Mouse (Mus musculus): ENCODE data around the gene Dohh. TPM values are rescaled to one million over a fixed set of nuclear protein-coding genes. Genes with fewer than 3 reads are reported as not detected.

Dohh gene
- polyA plus RNA-seq, 1 experiment from 2014 or later, result 71.3 TPM

GRCm38 (mm10) chr10:81417227-81418215, 33.3 kb downstream of the Dohh start:
- no peak for DNase-seq (ENCODE audit: low spot score)

GRCm38 (mm10) chr10:81418216-81419070, 34.2 kb downstream of the Dohh start:
- DNase-seq (ENCODE audit: low spot score), result no peak

GRCm38 (mm10) chr10:81419111-81419928, 35.1 kb downstream of the Dohh start:
- DNase-seq (ENCODE audit: low spot score), result no peak

- no peak for DNase-seq (ENCODE audit: low spot score)
These were observed 36.1 kb downstream of the Dohh start for GRCm38 (mm10) chr10:81420191-81420767.

- no peak for DNase-seq (ENCODE audit: low spot score)
These were observed 37.0 kb downstream of the Dohh start for GRCm38 (mm10) chr10:81421041-81421796.

GRCm38 (mm10) chr10:81421797-81422100, 37.5 kb downstream of the Dohh start:
- DNase-seq (ENCODE audit: low spot score), result no peak

GRCm38 (mm10) chr10:81422191-81422590, 38.0 kb downstream of the Dohh start:
- no peak for DNase-seq (ENCODE audit: low spot score)

- DNase-seq (ENCODE audit: low spot score), result no peak
These were observed 38.5 kb downstream of the Dohh start for GRCm38 (mm10) chr10:81422661-81423217.

- DNase-seq (ENCODE audit: low spot score), result no peak
These were observed 39.4 kb downstream of the Dohh start for GRCm38 (mm10) chr10:81423476-81424245.

GRCm38 (mm10) chr10:81424246-81425051, 40.2 kb downstream of the Dohh start:
- DNase-seq (ENCODE audit: low spot score), result no peak

GRCm38 (mm10) chr10:81425236-81425850, 41.1 kb downstream of the Dohh start:
- DNase-seq (ENCODE audit: low spot score), result no peak

GRCm38 (mm10) chr10:81426081-81426671, 41.9 kb downstream of the Dohh start:
- no peak for DNase-seq (ENCODE audit: low spot score)

GRCm38 (mm10) chr10:81426897-81427296, 42.7 kb downstream of the Dohh start:
- DNase-seq (ENCODE audit: low spot score), result no peak

GRCm38 (mm10) chr10:81427327-81427726, 43.1 kb downstream of the Dohh start:
- DNase-seq (ENCODE audit: low spot score), result no peak

- no peak for DNase-seq (ENCODE audit: low spot score)
These were observed 43.7 kb downstream of the Dohh start for GRCm38 (mm10) chr10:81427804-81428506.

- DNase-seq (ENCODE audit: low spot score), result no peak
These were observed 44.3 kb downstream of the Dohh start for GRCm38 (mm10) chr10:81428507-81428870.

- no peak for DNase-seq (ENCODE audit: low spot score)
These were observed 44.9 kb downstream of the Dohh start for GRCm38 (mm10) chr10:81429092-81429491.
